Mouse (Mus musculus): ENCODE data around the gene Polr2a.

DNA sequence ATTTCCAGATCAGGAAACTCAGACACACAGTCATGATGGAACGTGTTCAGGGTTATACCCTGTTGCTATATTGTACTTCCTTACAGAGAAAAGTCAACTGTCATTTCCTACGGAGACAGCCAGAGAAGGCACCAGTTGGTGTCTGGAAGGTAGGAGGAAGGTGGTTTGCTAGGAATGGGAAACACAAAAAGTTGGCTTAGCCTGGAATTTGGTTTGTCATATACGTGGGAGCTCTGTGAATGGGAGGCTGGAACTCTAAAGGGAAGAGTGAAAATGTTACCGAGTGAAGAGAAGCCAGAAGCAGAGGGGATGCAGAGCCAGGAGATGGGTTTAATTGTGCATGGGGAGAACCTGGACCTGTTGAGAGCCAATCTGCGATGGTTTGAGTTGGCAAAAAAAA, 33.0 kb upstream of the Polr2a start:
- TF ChIP-seq EP300 (IDR thresholded peaks at IDR 0.05) (no peak), CTCF (IDR thresholded peaks at IDR 0.05) (no peak)

All from lung, postnatal 0 days (tissue).